Mouse (Mus musculus): ENCODE results near the gene Lmnb2.

The Lmnb2 gene

GRCm38 (mm10) chr10:80917779-80918434 lies at the start of gene Lmnb2:
Lmnb2 (minus strand) TSS chr10:80918245.
- peak; percentile 74 for DNase-seq (ENCODE audit: low read depth, low spot score)

- peak; percentile 53 for DNase-seq (ENCODE audit: low read depth, low spot score)
Observed at GRCm38 (mm10) chr10:80967101-80967656, 49.1 kb upstream of the Lmnb2 start.

GRCm38 (mm10) chr10:80966296-80966695 lies 48.3 kb upstream of the Lmnb2 start:
- no peak for DNase-seq (ENCODE audit: low read depth, low spot score)

- no peak for DNase-seq (ENCODE audit: low read depth, low spot score)
Observed at GRCm38 (mm10) chr10:80963031-80963975, 45.3 kb upstream of the Lmnb2 start.

- DNase-seq (ENCODE audit: low read depth, low spot score), result no peak
Observed at GRCm38 (mm10) chr10:80962585-80962984, 44.5 kb upstream of the Lmnb2 start.

GRCm38 (mm10) chr10:80962051-80962472 lies 44.0 kb upstream of the Lmnb2 start:
- DNase-seq (ENCODE audit: low read depth, low spot score), result no peak

GRCm38 (mm10) chr10:80960551-80961508 lies 42.8 kb upstream of the Lmnb2 start:
- peak; percentile 52 for DNase-seq (ENCODE audit: low read depth, low spot score)

GRCm38 (mm10) chr10:80958979-80959637 lies 41.1 kb upstream of the Lmnb2 start:
- DNase-seq (ENCODE audit: low read depth, low spot score), result no peak

- DNase-seq (ENCODE audit: low read depth, low spot score), result no peak
Observed at GRCm38 (mm10) chr10:80957791-80958190, 39.7 kb upstream of the Lmnb2 start.

- no peak for DNase-seq (ENCODE audit: low read depth, low spot score)
Observed at GRCm38 (mm10) chr10:80956901-80957300, 38.9 kb upstream of the Lmnb2 start.

GRCm38 (mm10) chr10:80956385-80956784 lies 38.3 kb upstream of the Lmnb2 start:
- DNase-seq (ENCODE audit: low read depth, low spot score), result peak; percentile 41

GRCm38 (mm10) chr10:80955536-80955935 lies 37.5 kb upstream of the Lmnb2 start:
- peak; percentile 86 for DNase-seq (ENCODE audit: low read depth, low spot score)

- DNase-seq (ENCODE audit: low read depth, low spot score), result no peak
Observed at GRCm38 (mm10) chr10:80954843-80955242, 36.8 kb upstream of the Lmnb2 start.

- no peak for DNase-seq (ENCODE audit: low read depth, low spot score)
Observed at GRCm38 (mm10) chr10:80954415-80954814, 36.4 kb upstream of the Lmnb2 start.

GRCm38 (mm10) chr10:80952449-80952848 lies 34.4 kb upstream of the Lmnb2 start:
- no peak for DNase-seq (ENCODE audit: low read depth, low spot score)

GRCm38 (mm10) chr10:80951761-80952390 lies 33.8 kb upstream of the Lmnb2 start:
- DNase-seq (ENCODE audit: low read depth, low spot score), result no peak

- no peak for DNase-seq (ENCODE audit: low read depth, low spot score)
Observed at GRCm38 (mm10) chr10:80950314-80950713, 32.3 kb upstream of the Lmnb2 start.

GRCm38 (mm10) chr10:80949081-80949480 lies 31.0 kb upstream of the Lmnb2 start:
- no peak for DNase-seq (ENCODE audit: low read depth, low spot score)

- no peak for DNase-seq (ENCODE audit: low read depth, low spot score)
Observed at GRCm38 (mm10) chr10:80948570-80948969, 30.5 kb upstream of the Lmnb2 start.

- no peak for DNase-seq (ENCODE audit: low read depth, low spot score)
Observed at GRCm38 (mm10) chr10:80947802-80948201, 29.8 kb upstream of the Lmnb2 start.

Data from CD4-positive, CD25-positive, alpha-beta regulatory T cell, adult 2 months (primary cell).